Mouse (Mus musculus) forebrain, embryonic 14.5 days (tissue): ENCODE measurements at regions not wholly inside any gene's neighbourhood (a gene's known extent, or its start where the extent isn't known, plus 50 kb on each side); places are given as distances from the start of the nearest gene placed in this dataset.
A peak's percentile ranks its signal among the peaks of the same experiment; 100 is the strongest.

ENCODE experiments used
- ATAC-seq: fragments of 200-750 bp; cut with Nextera tagmentation; 2 replicates; pipeline ENCODE4 v1.8.0; 2017; ENCODE audit warnings: mild to moderate bottlenecking, moderate library complexity
- DNase-seq: peaks from one replicate; pipeline ENCODE4 v3.0.0-alpha.2; 2015; ENCODE audit warnings: low spot score
- H3K27ac ChIP-seq: fragments of 300-500 bp; sonication (generic); 2 replicates; pipeline ENCODE4 v1.5.1; 2014; ENCODE audit warnings: low read depth, mild to moderate bottlenecking, control low read depth, low read length, moderate library complexity
- H3K27me3 ChIP-seq: fragments of 300-500 bp; sonication (generic); replicated peaks from 2 replicates; pipeline ENCODE4 v1.6.1; 2014; ENCODE audit warnings: low read length, control low read depth, mixed read lengths; ENCODE audit not compliant: control insufficient read depth, insufficient read depth
- H3K36me3 ChIP-seq: fragments of 300-500 bp; sonication (generic); 2 replicates; pipeline ENCODE4 v1.6.1; 2014; ENCODE audit warnings: low read length, control low read depth; ENCODE audit not compliant: control insufficient read depth, insufficient read depth
- H3K4me1 ChIP-seq: fragments of 300-500 bp; sonication (generic); 2 replicates; pipeline ENCODE4 v1.6.1; 2014; ENCODE audit warnings: antibody characterized with exemption, low read length, control low read depth; ENCODE audit not compliant: control insufficient read depth, insufficient read depth
- H3K4me2 ChIP-seq: fragments of 300-500 bp; sonication (generic); 2 replicates; pipeline ENCODE4 v1.6.1; 2014; ENCODE audit warnings: mild to moderate bottlenecking, control low read depth, low read length
- H3K4me3 ChIP-seq: fragments of 300-500 bp; sonication (generic); 2 replicates; pipeline ENCODE4 v1.5.1; 2014; ENCODE audit warnings: low read depth, low read length, control low read depth
- H3K9ac ChIP-seq: fragments of 300-500 bp; sonication (generic); 2 replicates; pipeline ENCODE4 v1.6.1; 2014; ENCODE audit warnings: mild to moderate bottlenecking, low read length, control low read depth, moderate library complexity
- H3K9me3 ChIP-seq: fragments of 300-500 bp; sonication (generic); replicated peaks from 2 replicates; pipeline ENCODE4 v1.6.1; 2016; ENCODE audit warnings: low read length, control low read depth, mixed read lengths; ENCODE audit not compliant: control insufficient read depth
- WGBS: fragments of 180-500 bp; shearing (Covaris S2); extraction: QIAGEN DNeasy Blood & Tissue Kit; methylation state at CpG from one replicate; pipeline ENCODE4 v1.1.7; 2014; 5-methylcytosine and 5-hydroxymethylcytosine counted together

DNA sequence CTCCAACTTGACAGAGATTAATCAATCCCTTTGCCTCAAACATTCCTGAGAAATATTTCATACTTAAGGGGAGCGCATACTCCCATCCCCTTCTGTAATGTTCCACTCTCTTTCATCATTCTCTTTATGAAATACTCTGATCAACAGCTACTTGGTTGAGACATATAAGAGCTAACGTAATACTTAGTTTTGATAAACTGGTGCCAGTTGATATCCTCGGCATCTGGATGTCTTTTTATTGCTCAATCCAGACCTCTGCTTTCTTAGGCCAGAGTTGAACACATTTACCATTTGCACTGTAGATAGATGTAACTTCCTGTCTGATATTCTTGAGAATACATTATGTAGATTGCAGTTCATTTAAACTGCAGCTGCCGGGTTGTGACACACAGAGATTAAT is 68.4 kb upstream of the Etaa1 start:
- Histone ChIP-seq H3K27ac (no peak overlapping the region), H3K9me3 (no peaks in the 10 kb centered on the region), H3K27me3 (no peaks in the 10 kb centered on the region), H3K9ac (no peak overlapping the region), H3K4me1 (no peaks in the 10 kb centered on the region), H3K4me2 (no peak overlapping the region), H3K4me3 (no peak overlapping the region), H3K36me3 (no peaks in the 10 kb centered on the region)
- no peak for DNase-seq
- WGBS, result 89% methylated on average over 4 of the region's 4 CpGs
- no peak for ATAC-seq

DNA sequence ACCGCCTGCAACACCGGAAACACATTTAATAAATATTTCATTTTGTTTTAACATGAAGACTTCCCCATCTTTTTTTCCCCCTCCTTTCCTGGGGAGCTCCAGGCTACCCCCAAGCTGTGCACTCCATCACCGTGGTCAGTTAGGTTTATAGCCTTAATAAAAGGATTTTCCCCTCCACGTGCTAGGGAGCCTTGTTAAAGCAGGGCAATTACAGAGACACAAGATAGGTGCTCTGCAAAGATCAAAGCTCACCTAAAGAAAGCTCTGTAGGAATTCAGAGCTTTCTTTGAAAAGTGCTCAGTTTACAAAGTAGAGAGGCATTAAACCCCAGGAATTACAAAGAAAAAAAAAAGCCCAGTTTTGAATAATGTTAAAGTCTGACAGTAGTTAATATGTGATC is 61.6 kb upstream of the Etaa1 start:
- ATAC-seq (peak; percentile 32; the same call in 1 of the 2 replicates), DNase-seq (peak; percentile 31)
- Histone ChIP-seq H3K36me3 (no peaks in the 10 kb centered on the region), H3K4me1 (peaks cover 6% of the 10 kb centered on the region; the same call in 1 of the 2 replicates), H3K9ac (no peak overlapping the region), H3K4me2 (peak overlapping the region; percentile 14; the same call in 1 of the 2 replicates), H3K4me3 (no peak overlapping the region), H3K9me3 (no peaks in the 10 kb centered on the region), H3K27ac (no peak overlapping the region), H3K27me3 (no peaks in the 10 kb centered on the region)
- WGBS, result 22% methylated on average over 4 of the region's 4 CpGs

DNA sequence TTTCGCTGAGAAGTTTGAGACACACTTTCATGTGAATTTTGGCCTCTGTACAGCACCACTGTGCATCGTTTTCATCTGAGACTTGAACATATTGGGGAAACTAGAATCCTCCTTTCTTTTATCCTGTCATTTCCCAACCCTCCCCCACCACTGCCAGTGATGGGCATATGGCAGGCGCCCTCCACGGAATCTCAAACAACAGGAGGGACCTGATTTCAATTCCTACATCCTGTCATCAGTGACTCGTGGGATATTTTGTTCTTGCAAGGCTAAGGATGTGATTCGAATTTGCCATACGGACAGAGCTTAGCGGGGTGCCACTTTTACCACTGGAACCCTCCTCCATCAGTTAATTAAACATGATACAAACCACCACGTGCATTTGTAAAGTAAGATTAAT is 60.9 kb upstream of the Etaa1 start:
- no peak overlapping the region for H3K4me3 ChIP-seq
- no peaks in the 10 kb centered on the region for H3K27me3 ChIP-seq
- no peak overlapping the region for H3K27ac ChIP-seq
- H3K9me3 ChIP-seq, result no peaks in the 10 kb centered on the region
- ATAC-seq, result peak; percentile 75
- peaks cover 6% of the 10 kb centered on the region; the same call in 1 of the 2 replicates for H3K4me1 ChIP-seq
- peak overlapping the region; percentile 14; the same call in 1 of the 2 replicates for H3K4me2 ChIP-seq
- peak; percentile 65 for DNase-seq
- WGBS, result 7% methylated on average over 9 of the region's 9 CpGs
- H3K36me3 ChIP-seq, result no peaks in the 10 kb centered on the region
- no peak overlapping the region for H3K9ac ChIP-seq

DNA sequence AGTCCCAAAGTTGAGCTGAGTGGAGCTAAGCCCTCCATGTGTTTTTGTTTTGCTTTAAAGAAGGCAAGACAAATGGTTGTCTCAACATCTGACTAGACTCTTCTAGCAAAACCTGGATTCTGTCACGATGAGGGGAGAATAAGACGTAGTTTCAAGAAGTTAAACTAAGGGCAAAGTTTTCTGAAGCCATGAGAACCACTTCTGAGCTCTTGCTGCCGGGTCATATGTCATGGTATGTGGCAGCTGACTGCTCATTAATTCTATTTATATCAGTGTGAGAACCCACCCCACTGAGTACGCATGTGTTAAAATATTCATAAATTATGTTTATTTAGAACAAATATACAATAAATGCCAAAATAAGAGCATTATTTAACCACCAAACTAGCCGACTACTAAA is 58.4 kb upstream of the Etaa1 start:
- ATAC-seq (no peak), DNase-seq (no peak)
- 54% methylated on average over 5 of the region's 5 CpGs for WGBS
- H3K4me1 ChIP-seq, result peaks cover 6% of the 10 kb centered on the region; the same call in 1 of the 2 replicates
- no peaks in the 10 kb centered on the region for H3K27me3 ChIP-seq
- H3K9me3 ChIP-seq, result no peaks in the 10 kb centered on the region
- no peaks in the 10 kb centered on the region for H3K36me3 ChIP-seq
- no peak overlapping the region for H3K9ac ChIP-seq
- no peak overlapping the region for H3K4me2 ChIP-seq
- no peak overlapping the region for H3K4me3 ChIP-seq
- no peak overlapping the region for H3K27ac ChIP-seq

DNA sequence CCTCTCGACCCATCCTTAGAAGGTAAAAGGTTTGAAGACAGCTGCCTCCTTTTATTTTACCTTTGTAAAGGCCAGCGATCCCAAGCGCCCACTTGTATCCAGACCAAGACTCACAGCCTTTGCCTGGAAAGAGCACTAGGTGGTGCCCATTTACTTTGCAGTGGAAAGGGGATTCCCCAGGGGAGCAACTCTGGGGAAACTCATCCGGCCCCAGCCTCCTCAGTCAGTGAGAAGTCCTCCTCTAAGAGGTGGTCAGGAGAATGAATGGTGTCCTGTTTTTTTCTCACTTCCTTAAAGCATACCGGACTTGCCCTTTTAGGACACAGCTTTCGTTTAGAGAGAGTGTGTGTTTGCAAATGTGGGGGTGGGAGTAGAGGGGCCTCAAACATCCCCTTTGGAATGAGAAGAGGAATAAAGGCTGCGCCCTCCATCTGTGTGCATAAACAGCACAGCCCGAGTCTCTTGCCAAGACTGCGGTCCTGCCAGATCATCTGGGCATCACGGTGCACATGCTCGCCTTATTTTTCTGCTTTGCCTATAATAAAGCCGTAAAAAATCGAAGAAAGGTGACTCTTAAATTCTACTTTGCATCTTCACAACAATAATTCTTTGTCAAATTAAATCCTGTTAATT is 57.5 kb upstream of the Etaa1 start:
- Histone ChIP-seq H3K4me3 (no peak overlapping the region), H3K4me2 (peak overlapping the region; percentile 40), H3K36me3 (no peaks in the 10 kb centered on the region), H3K27ac (no peak overlapping the region), H3K9me3 (no peaks in the 10 kb centered on the region), H3K4me1 (peaks cover 6% of the 10 kb centered on the region; the same call in 1 of the 2 replicates), H3K9ac (no peak overlapping the region), H3K27me3 (no peaks in the 10 kb centered on the region)
- peak; percentile 72 for DNase-seq
- ATAC-seq, result peak; percentile 78
- WGBS, result 12% methylated on average over 13 of the region's 13 CpGs

DNA sequence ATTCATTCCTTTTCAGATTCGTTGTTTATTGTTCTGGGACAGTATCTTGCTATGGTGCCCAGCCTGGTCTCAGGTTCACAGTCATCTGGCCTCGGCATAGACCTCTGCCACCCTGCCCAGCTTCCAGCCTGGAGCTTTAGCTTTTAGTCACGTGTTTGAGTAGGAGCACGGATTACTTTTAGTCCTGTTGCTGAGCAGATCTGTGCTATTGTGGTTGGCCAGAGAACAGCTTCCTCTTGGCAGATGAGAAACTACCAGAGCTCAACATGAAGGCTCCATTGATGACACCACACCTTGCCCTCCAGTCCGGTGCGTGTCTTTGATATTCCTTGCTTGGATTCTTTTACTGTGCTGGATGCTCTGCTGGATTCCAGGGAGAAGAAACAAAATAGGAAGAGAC is 54.5 kb upstream of the Etaa1 start:
- Histone ChIP-seq H3K9ac (no peak overlapping the region), H3K27me3 (no peaks in the 10 kb centered on the region), H3K4me2 (no peak overlapping the region), H3K36me3 (no peaks in the 10 kb centered on the region), H3K4me3 (no peak overlapping the region), H3K27ac (no peak overlapping the region), H3K9me3 (no peaks in the 10 kb centered on the region), H3K4me1 (peaks cover 6% of the 10 kb centered on the region; the same call in 1 of the 2 replicates)
- ATAC-seq (no peak), DNase-seq (no peak)
- WGBS, result 88% methylated on average over 6 of the region's 6 CpGs
